Mouse (Mus musculus): ENCODE measurements at regions not wholly inside any gene's neighbourhood (a gene's known extent, or its start where the extent isn't known, plus 50 kb on each side); places are given as distances from the start of the nearest gene placed in this dataset.

- no peak overlapping the region for H3K9ac ChIP-seq (ENCODE audit: low read depth, low read length)
- H3K36me3 ChIP-seq (ENCODE audit: control insufficient read depth, insufficient read depth) = no peaks in the 10 kb centered on the region
- H3K4me1 ChIP-seq (replicated peaks; ENCODE audit: control insufficient read depth, insufficient read depth, low read length) = 0 out of 2 replicates have a peak, but pooled peaks cover 2% of the 10 kb centered on the region
- no peak for ATAC-seq
- H3K27me3 ChIP-seq (replicated peaks; ENCODE audit: control insufficient read depth, insufficient read depth, low read length) = peaks cover 16% of the 10 kb centered on the region; the same call in 1 of the 2 replicates
- H3K27ac ChIP-seq (ENCODE audit: low read depth, low read length) = no peak overlapping the region
- H3K4me3 ChIP-seq (ENCODE audit: low read depth, low read length) = no peak overlapping the region
- 32% methylated on average over 12 of the region's 12 CpGs for WGBS
- peak; percentile 15; the same call in 1 of the 2 replicates for TF ChIP-seq CTCF (IDR thresholded peaks at IDR 0.05; ENCODE audit: low read depth)
- no peak overlapping the region for H3K4me2 ChIP-seq (replicated peaks; ENCODE audit: low read depth)
- no peaks in the 10 kb centered on the region for H3K9me3 ChIP-seq (ENCODE audit: control insufficient read depth)
Observed at GRCm38 (mm10) chr2:75061456-75062188, 236.0 kb downstream of the Mtx2 start.

GRCm38 (mm10) chr2:75062189-75062510, 236.5 kb downstream of the Mtx2 start:
- H3K27me3 ChIP-seq (replicated peaks; ENCODE audit: control insufficient read depth, insufficient read depth, low read length) = peaks cover 14% of the 10 kb centered on the region; the same call in 1 of the 2 replicates
- ATAC-seq = no peak
- no peak for TF ChIP-seq CTCF (IDR thresholded peaks at IDR 0.05; ENCODE audit: low read depth)
- WGBS = 64% methylated on average over 7 of the region's 7 CpGs
- H3K36me3 ChIP-seq (ENCODE audit: control insufficient read depth, insufficient read depth) = no peaks in the 10 kb centered on the region
- no peaks in the 10 kb centered on the region for H3K9me3 ChIP-seq (ENCODE audit: control insufficient read depth)
- no peak overlapping the region for H3K27ac ChIP-seq (ENCODE audit: low read depth, low read length)
- H3K4me2 ChIP-seq (replicated peaks; ENCODE audit: low read depth) = no peak overlapping the region
- no peak overlapping the region for H3K4me3 ChIP-seq (ENCODE audit: low read depth, low read length)
- 0 out of 2 replicates have a peak, but pooled peaks cover 2% of the 10 kb centered on the region for H3K4me1 ChIP-seq (replicated peaks; ENCODE audit: control insufficient read depth, insufficient read depth, low read length)
- no peak overlapping the region for H3K9ac ChIP-seq (ENCODE audit: low read depth, low read length)

- no peak overlapping the region for H3K27ac ChIP-seq (ENCODE audit: low read depth, low read length)
- H3K9me3 ChIP-seq (ENCODE audit: control insufficient read depth) = no peaks in the 10 kb centered on the region
- no peak overlapping the region for H3K4me3 ChIP-seq (ENCODE audit: low read depth, low read length)
- WGBS = 62% methylated on average over 10 of the region's 10 CpGs
- H3K36me3 ChIP-seq (ENCODE audit: control insufficient read depth, insufficient read depth) = no peaks in the 10 kb centered on the region
- H3K4me2 ChIP-seq (replicated peaks; ENCODE audit: low read depth) = no peak overlapping the region
- H3K9ac ChIP-seq (ENCODE audit: low read depth, low read length) = no peak overlapping the region
- peaks cover 10% of the 10 kb centered on the region; the same call in 1 of the 2 replicates for H3K27me3 ChIP-seq (replicated peaks; ENCODE audit: control insufficient read depth, insufficient read depth, low read length)
- ATAC-seq = no peak
- no peak for TF ChIP-seq CTCF (IDR thresholded peaks at IDR 0.05; ENCODE audit: low read depth)
- H3K4me1 ChIP-seq (replicated peaks; ENCODE audit: control insufficient read depth, insufficient read depth, low read length) = 0 out of 2 replicates have a peak, but pooled peaks cover 2% of the 10 kb centered on the region
Observed at GRCm38 (mm10) chr2:75064406-75065115, 239.0 kb downstream of the Mtx2 start.

GRCm38 (mm10) chr2:75065304-75065703, 239.7 kb downstream of the Mtx2 start:
- 98% methylated on average over 2 of the region's 2 CpGs for WGBS
- Histone ChIP-seq H3K9me3 (ENCODE audit: control insufficient read depth) (no peaks in the 10 kb centered on the region), H3K36me3 (ENCODE audit: control insufficient read depth, insufficient read depth) (no peaks in the 10 kb centered on the region), H3K27ac (ENCODE audit: low read depth, low read length) (no peak overlapping the region), H3K9ac (ENCODE audit: low read depth, low read length) (no peak overlapping the region), H3K27me3 (replicated peaks; ENCODE audit: control insufficient read depth, insufficient read depth, low read length) (peaks cover 5% of the 10 kb centered on the region; the same call in 1 of the 2 replicates), H3K4me2 (replicated peaks; ENCODE audit: low read depth) (no peak overlapping the region), H3K4me3 (ENCODE audit: low read depth, low read length) (no peak overlapping the region), H3K4me1 (replicated peaks; ENCODE audit: control insufficient read depth, insufficient read depth, low read length) (0 out of 2 replicates have a peak, but pooled peaks cover 2% of the 10 kb centered on the region)
- TF ChIP-seq CTCF (IDR thresholded peaks at IDR 0.05; ENCODE audit: low read depth) = no peak
- ATAC-seq = no peak

DNA sequence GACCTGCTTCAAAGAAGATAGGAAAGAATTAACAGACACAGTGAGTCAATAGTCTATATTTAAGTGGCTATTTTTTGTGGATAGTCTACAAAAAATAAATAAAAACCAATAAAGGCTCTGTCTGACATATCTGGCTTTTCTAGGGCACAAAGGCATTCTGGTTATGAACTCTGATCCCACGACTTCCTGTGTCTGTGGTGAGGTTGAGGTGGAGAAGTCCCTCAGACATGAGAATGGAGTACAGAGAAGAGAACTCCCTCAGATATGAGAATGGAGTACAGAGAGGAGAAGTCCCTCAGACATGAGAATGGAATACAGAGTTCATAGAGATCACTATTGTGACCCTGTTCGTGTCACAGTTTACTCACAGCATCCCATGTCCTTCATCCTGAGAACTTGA, 243.7 kb downstream of the Mtx2 start:
- WGBS = 76% methylated on average over 2 of the region's 2 CpGs
- H3K27me3 ChIP-seq (replicated peaks; ENCODE audit: control insufficient read depth, insufficient read depth, low read length) = no peaks in the 10 kb centered on the region
- no peaks in the 10 kb centered on the region for H3K9me3 ChIP-seq (ENCODE audit: control insufficient read depth)

DNA sequence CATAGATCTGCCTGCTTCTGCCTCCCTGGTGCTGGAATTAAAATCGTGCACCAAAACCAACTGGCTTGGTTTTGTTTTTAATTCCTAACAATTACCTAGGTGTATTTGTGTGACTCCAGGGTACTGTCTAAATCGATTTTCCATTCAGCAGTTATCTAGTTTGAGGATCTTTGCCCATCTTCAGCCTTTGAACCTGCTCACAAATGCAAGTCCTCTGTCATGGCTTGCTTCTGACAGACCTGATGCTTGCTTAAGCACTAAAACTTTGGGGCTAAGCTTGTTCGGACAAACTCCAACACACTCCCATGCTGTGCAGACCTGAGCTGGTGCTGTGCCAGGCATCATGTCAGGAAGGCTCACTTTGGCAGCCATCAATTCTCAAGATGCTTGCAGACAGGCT, 246.4 kb downstream of the Mtx2 start:
- 70% methylated on average over 3 of the region's 3 CpGs for WGBS

More for the DNA sequence above, 243.7 kb downstream of the Mtx2 start:
- Histone ChIP-seq H3K27ac (ENCODE audit: low read depth, low read length) (no peak overlapping the region), H3K9ac (ENCODE audit: low read depth, low read length) (no peak overlapping the region), H3K4me1 (replicated peaks; ENCODE audit: control insufficient read depth, insufficient read depth, low read length) (no peaks in the 10 kb centered on the region), H3K36me3 (ENCODE audit: control insufficient read depth, insufficient read depth) (no peaks in the 10 kb centered on the region), H3K4me2 (replicated peaks; ENCODE audit: low read depth) (no peak overlapping the region), H3K4me3 (ENCODE audit: low read depth, low read length) (no peak overlapping the region)
- no peak for ATAC-seq
- no peak for TF ChIP-seq CTCF (IDR thresholded peaks at IDR 0.05; ENCODE audit: low read depth)

More for the DNA sequence above, 246.4 kb downstream of the Mtx2 start:
- no peak overlapping the region for H3K9ac ChIP-seq (ENCODE audit: low read depth, low read length)
- no peaks in the 10 kb centered on the region for H3K36me3 ChIP-seq (ENCODE audit: control insufficient read depth, insufficient read depth)
- no peak overlapping the region for H3K27ac ChIP-seq (ENCODE audit: low read depth, low read length)
- ATAC-seq = no peak
- no peaks in the 10 kb centered on the region for H3K9me3 ChIP-seq (ENCODE audit: control insufficient read depth)
- TF ChIP-seq CTCF (IDR thresholded peaks at IDR 0.05; ENCODE audit: low read depth) = no peak
- no peak overlapping the region for H3K4me2 ChIP-seq (replicated peaks; ENCODE audit: low read depth)
- H3K4me3 ChIP-seq (ENCODE audit: low read depth, low read length) = no peak overlapping the region
- no peaks in the 10 kb centered on the region for H3K27me3 ChIP-seq (replicated peaks; ENCODE audit: control insufficient read depth, insufficient read depth, low read length)
- no peaks in the 10 kb centered on the region for H3K4me1 ChIP-seq (replicated peaks; ENCODE audit: control insufficient read depth, insufficient read depth, low read length)

Measured in intestine, postnatal 0 days (tissue).